Mouse (Mus musculus): ENCODE measurements around the gene Hlcs.

GRCm38 (mm10) chr16:94230909-94231575, 82.3 kb downstream of the Hlcs start:
- TF ChIP-seq POLR2A (IDR thresholded peaks at IDR 0.05; ENCODE audit: control insufficient read depth, low read depth, low read length) (no peak), CTCF (IDR thresholded peaks at IDR 0.05; ENCODE audit: control insufficient read depth, insufficient read depth, insufficient replicate concordance, low read depth, low read length) (no peak)
